Mouse (Mus musculus): ENCODE measurements around the gene Tmem163. TPM values are rescaled to one million over a fixed set of nuclear protein-coding genes. Genes with fewer than 3 reads are reported as not detected.

Tmem163 gene
- polyA plus RNA-seq, 1 experiment from 2014 or later: 64.5 TPM

DNA sequence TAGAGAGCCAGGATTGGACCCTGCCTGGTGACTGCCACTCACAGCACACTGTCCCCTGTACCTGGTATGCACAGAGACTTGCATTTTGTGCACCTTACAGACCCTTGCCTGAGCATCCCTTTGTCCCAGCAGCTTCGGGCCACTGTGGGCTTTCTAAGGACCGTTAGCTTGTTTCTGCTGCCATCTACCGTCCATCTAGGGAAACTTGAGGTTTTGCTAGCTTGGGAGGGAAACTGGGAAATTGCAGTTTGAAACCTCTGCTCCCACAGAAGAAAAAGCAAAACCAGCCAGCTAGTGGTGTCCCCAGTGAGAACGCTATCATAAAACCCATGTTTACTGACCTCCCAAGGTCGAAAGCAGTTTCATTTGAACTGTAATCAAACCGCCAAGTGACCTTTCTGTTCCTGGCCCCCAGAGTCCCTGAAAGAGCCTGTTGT, 220.3 kb downstream of the Tmem163 start:
- ATAC-seq (ENCODE audit: low read depth): peak; percentile 91
- no peak overlapping the region for H3K4me3 ChIP-seq (ENCODE audit: low read depth, low read length)
- H3K4me2 ChIP-seq (ENCODE audit: low read depth, low read length): no peak overlapping the region
- H3K4me1 ChIP-seq (ENCODE audit: control insufficient read depth, insufficient read depth, low read length): peaks cover 4% of the 10 kb centered on the region; the same call in 1 of the 2 replicates
- no peaks in the 10 kb centered on the region for H3K27me3 ChIP-seq (ENCODE audit: control insufficient read depth, insufficient read depth, low read length)
- 5% methylated on average over 6 of the region's 6 CpGs for WGBS
- H3K36me3 ChIP-seq (ENCODE audit: control insufficient read depth, insufficient read depth, low read length): peaks cover 4% of the 10 kb centered on the region; the same call in 1 of the 2 replicates
- 0 out of 2 replicates have a peak overlapping the region, but pooled peaks have one; percentile 32 for H3K9ac ChIP-seq (replicated peaks; ENCODE audit: low read depth, low read length)
- H3K27ac ChIP-seq (ENCODE audit: low read depth, low read length): peak overlapping the region; percentile 66
- H3K9me3 ChIP-seq (ENCODE audit: control insufficient read depth, low read length): no peaks in the 10 kb centered on the region

GRCm38 (mm10) chr1:127453397-127453796, 226.0 kb downstream of the Tmem163 start:
- H3K9ac ChIP-seq (replicated peaks; ENCODE audit: low read depth, low read length): no peak overlapping the region
- no peak overlapping the region for H3K4me3 ChIP-seq (ENCODE audit: low read depth, low read length)
- H3K4me1 ChIP-seq (ENCODE audit: control insufficient read depth, insufficient read depth, low read length): no peaks in the 10 kb centered on the region
- H3K36me3 ChIP-seq (ENCODE audit: control insufficient read depth, insufficient read depth, low read length): no peaks in the 10 kb centered on the region
- no peaks in the 10 kb centered on the region for H3K9me3 ChIP-seq (ENCODE audit: control insufficient read depth, low read length)
- H3K4me2 ChIP-seq (ENCODE audit: low read depth, low read length): no peak overlapping the region
- no peak for ATAC-seq (ENCODE audit: low read depth)
- H3K27me3 ChIP-seq (ENCODE audit: control insufficient read depth, insufficient read depth, low read length): no peaks in the 10 kb centered on the region
- 93% methylated on average over 6 of the region's 6 CpGs for WGBS
- H3K27ac ChIP-seq (ENCODE audit: low read depth, low read length): no peak overlapping the region

DNA sequence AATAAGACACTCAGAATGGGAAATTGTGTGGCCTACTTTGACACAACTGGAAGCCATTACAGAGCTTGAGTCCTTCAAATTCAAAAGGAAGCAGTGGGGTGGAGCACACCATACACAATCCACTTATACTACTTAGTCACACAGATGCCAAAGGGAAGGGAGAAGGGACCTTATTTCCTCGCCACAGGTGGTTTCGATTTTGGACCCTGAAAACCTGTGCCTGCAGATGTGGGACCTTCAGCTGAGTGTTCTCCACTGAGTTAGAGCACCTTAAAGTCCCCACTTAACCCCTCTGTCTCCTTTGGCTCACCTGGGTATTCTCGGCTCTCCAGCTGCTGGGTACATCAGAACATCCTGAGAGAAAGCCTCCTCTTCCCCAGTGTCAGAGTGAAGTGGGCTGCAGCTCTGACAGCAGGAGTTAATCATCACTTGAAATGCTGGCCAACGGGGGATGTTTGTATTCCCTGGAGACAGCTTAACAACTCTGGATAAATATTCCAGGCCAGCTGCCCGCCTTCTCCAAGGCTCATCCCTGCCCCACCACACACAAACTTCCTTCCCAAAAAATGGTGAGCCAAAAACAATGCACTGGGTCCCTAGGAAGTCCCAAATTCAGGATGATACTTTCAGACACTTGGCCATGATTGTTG, 234.4 kb downstream of the Tmem163 start:
- H3K9ac ChIP-seq (replicated peaks; ENCODE audit: low read depth, low read length): no peak overlapping the region
- ATAC-seq (ENCODE audit: low read depth): no peak
- H3K27me3 ChIP-seq (ENCODE audit: control insufficient read depth, insufficient read depth, low read length): no peaks in the 10 kb centered on the region
- H3K36me3 ChIP-seq (ENCODE audit: control insufficient read depth, insufficient read depth, low read length): no peaks in the 10 kb centered on the region
- no peak overlapping the region for H3K27ac ChIP-seq (ENCODE audit: low read depth, low read length)
- H3K9me3 ChIP-seq (ENCODE audit: control insufficient read depth, low read length): no peaks in the 10 kb centered on the region
- peaks cover 6% of the 10 kb centered on the region; the same call in 1 of the 2 replicates for H3K4me1 ChIP-seq (ENCODE audit: control insufficient read depth, insufficient read depth, low read length)
- no peak overlapping the region for H3K4me3 ChIP-seq (ENCODE audit: low read depth, low read length)
- no peak overlapping the region for H3K4me2 ChIP-seq (ENCODE audit: low read depth, low read length)
- WGBS: 53% methylated on average over 5 of the region's 5 CpGs

DNA sequence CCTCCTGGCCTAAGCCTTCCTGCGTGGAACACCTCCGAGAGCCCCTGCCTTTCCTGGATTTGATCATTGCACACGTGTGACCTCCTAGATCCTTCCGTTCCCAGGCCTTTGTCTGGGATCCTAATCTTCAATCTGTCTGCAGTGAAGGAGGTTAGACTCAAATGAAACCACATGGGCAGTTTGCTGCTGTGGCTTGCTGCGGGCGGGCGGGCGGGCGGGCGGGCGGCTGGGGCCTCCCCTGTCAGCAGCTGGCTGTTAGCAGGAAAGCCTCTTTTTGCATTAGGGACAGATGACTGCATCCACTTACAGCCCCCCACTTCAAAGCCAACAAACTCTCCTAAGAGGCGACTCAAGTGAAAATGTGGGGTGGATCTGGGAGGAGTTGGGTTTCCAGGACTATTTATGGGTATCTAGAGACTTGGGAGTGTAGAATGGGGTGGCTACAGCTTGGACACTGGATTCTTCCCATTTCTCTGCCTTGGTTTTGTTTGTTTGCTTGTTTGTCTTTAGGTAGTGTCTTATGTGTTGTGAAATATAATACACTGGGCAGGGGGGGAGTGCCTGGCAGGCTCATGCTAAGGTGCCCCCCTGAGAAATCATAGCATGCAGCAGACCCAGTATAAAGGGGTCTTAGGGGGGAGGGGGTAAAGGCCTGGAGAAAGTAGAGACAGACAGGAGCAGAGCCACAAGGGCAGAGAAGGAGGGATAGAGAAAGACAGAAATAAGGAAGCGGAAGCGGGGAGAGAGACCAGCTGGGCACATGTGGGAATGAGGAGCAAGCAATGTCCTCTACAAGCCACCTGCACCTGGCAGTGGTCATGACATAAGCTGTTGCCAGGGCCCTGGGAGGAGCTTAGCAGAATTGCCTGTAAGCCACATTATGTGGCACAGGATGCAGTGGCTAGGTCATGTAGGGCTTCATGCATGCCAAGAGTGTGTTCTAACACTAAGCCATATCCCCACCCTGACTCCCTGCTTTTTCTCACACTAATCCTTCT, 236.2 kb downstream of the Tmem163 start:
- H3K9ac ChIP-seq (replicated peaks; ENCODE audit: low read depth, low read length): no peak overlapping the region
- no peak overlapping the region for H3K4me3 ChIP-seq (ENCODE audit: low read depth, low read length)
- 28% methylated on average over 14 of the region's 14 CpGs for WGBS
- peak; percentile 38; the same call in 1 of the 2 replicates for ATAC-seq (ENCODE audit: low read depth)
- 0 out of 2 replicates have a peak overlapping the region, but pooled peaks have one; percentile 18 for H3K27ac ChIP-seq (ENCODE audit: low read depth, low read length)
- H3K36me3 ChIP-seq (ENCODE audit: control insufficient read depth, insufficient read depth, low read length): no peaks in the 10 kb centered on the region
- no peaks in the 10 kb centered on the region for H3K9me3 ChIP-seq (ENCODE audit: control insufficient read depth, low read length)
- no peaks in the 10 kb centered on the region for H3K27me3 ChIP-seq (ENCODE audit: control insufficient read depth, insufficient read depth, low read length)
- H3K4me1 ChIP-seq (ENCODE audit: control insufficient read depth, insufficient read depth, low read length): peaks cover 6% of the 10 kb centered on the region; the same call in 1 of the 2 replicates
- H3K4me2 ChIP-seq (ENCODE audit: low read depth, low read length): no peak overlapping the region

DNA sequence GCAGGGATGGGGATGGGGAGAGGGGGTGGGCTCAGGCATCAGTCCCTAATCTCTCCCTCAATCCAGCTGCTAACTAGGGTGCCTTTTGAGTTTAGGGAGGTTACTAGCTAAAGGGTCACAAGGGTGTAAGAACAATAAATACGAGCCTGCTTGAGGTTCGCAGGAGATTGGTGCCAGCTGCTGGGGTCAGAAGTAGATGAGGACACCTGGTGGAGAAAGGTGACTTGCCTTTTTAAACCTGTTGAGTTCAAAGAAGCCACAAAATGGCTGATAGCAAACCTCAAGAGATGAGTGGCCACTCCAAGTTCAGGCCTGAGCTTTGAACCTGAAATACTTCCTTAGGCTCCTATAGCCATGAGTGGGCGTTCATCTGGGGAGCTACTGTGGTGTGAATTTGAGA, 237.6 kb downstream of the Tmem163 start:
- Histone ChIP-seq H3K4me2 (ENCODE audit: low read depth, low read length) (no peak overlapping the region), H3K9me3 (ENCODE audit: control insufficient read depth, low read length) (no peaks in the 10 kb centered on the region), H3K9ac (replicated peaks; ENCODE audit: low read depth, low read length) (no peak overlapping the region), H3K27me3 (ENCODE audit: control insufficient read depth, insufficient read depth, low read length) (no peaks in the 10 kb centered on the region), H3K36me3 (ENCODE audit: control insufficient read depth, insufficient read depth, low read length) (no peaks in the 10 kb centered on the region), H3K4me3 (ENCODE audit: low read depth, low read length) (no peak overlapping the region), H3K27ac (ENCODE audit: low read depth, low read length) (no peak overlapping the region), H3K4me1 (ENCODE audit: control insufficient read depth, insufficient read depth, low read length) (peaks cover 6% of the 10 kb centered on the region; the same call in 1 of the 2 replicates)
- 61% methylated on average over 3 of the region's 3 CpGs for WGBS
- no peak for ATAC-seq (ENCODE audit: low read depth)

DNA sequence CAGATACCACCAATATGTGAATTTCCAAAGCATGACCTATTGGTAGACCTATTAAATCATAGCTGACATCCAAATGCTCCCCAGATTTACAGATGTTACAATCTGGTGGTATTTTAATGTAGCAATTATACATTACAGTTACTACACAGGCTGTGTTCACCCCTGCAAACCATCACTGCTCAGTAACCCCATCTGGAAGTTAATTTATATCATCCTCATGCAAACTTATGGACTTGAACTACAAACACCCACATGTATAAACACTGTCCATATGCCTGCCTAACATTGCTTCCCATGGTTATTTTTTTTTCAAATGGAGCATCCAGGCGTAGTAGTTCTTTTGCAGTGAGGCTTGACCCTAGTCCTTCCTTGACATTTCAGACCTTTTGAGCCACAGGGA, 238.3 kb downstream of the Tmem163 start:
- WGBS: 78% methylated on average over 1 of the region's 1 CpGs
- H3K4me1 ChIP-seq (ENCODE audit: control insufficient read depth, insufficient read depth, low read length): peaks cover 6% of the 10 kb centered on the region; the same call in 1 of the 2 replicates
- no peak overlapping the region for H3K9ac ChIP-seq (replicated peaks; ENCODE audit: low read depth, low read length)
- no peaks in the 10 kb centered on the region for H3K9me3 ChIP-seq (ENCODE audit: control insufficient read depth, low read length)
- no peak overlapping the region for H3K4me3 ChIP-seq (ENCODE audit: low read depth, low read length)
- no peak overlapping the region for H3K4me2 ChIP-seq (ENCODE audit: low read depth, low read length)
- H3K27ac ChIP-seq (ENCODE audit: low read depth, low read length): no peak overlapping the region
- 0 out of 2 replicates have a peak, but pooled peaks have one; percentile 15 for ATAC-seq (ENCODE audit: low read depth)
- H3K36me3 ChIP-seq (ENCODE audit: control insufficient read depth, insufficient read depth, low read length): no peaks in the 10 kb centered on the region
- no peaks in the 10 kb centered on the region for H3K27me3 ChIP-seq (ENCODE audit: control insufficient read depth, insufficient read depth, low read length)

GRCm38 (mm10) chr1:127439452-127439891, 239.9 kb downstream of the Tmem163 start:
- no peak overlapping the region for H3K4me3 ChIP-seq (ENCODE audit: low read depth, low read length)
- no peaks in the 10 kb centered on the region for H3K27me3 ChIP-seq (ENCODE audit: control insufficient read depth, insufficient read depth, low read length)
- no peak overlapping the region for H3K4me2 ChIP-seq (ENCODE audit: low read depth, low read length)
- no peaks in the 10 kb centered on the region for H3K36me3 ChIP-seq (ENCODE audit: control insufficient read depth, insufficient read depth, low read length)
- H3K9me3 ChIP-seq (ENCODE audit: control insufficient read depth, low read length): no peaks in the 10 kb centered on the region
- 81% methylated on average over 9 of the region's 9 CpGs for WGBS
- peaks cover 4% of the 10 kb centered on the region; the same call in 1 of the 2 replicates for H3K4me1 ChIP-seq (ENCODE audit: control insufficient read depth, insufficient read depth, low read length)
- ATAC-seq (ENCODE audit: low read depth): no peak
- no peak overlapping the region for H3K27ac ChIP-seq (ENCODE audit: low read depth, low read length)
- H3K9ac ChIP-seq (replicated peaks; ENCODE audit: low read depth, low read length): no peak overlapping the region

- no peak overlapping the region for H3K27ac ChIP-seq (ENCODE audit: low read depth, low read length)
- H3K36me3 ChIP-seq (ENCODE audit: control insufficient read depth, insufficient read depth, low read length): no peaks in the 10 kb centered on the region
- WGBS: 73% methylated on average over 6 of the region's 6 CpGs
- no peak for ATAC-seq (ENCODE audit: low read depth)
- H3K4me2 ChIP-seq (ENCODE audit: low read depth, low read length): no peak overlapping the region
- H3K9ac ChIP-seq (replicated peaks; ENCODE audit: low read depth, low read length): no peak overlapping the region
- H3K4me1 ChIP-seq (ENCODE audit: control insufficient read depth, insufficient read depth, low read length): no peaks in the 10 kb centered on the region
- no peak overlapping the region for H3K4me3 ChIP-seq (ENCODE audit: low read depth, low read length)
- no peaks in the 10 kb centered on the region for H3K27me3 ChIP-seq (ENCODE audit: control insufficient read depth, insufficient read depth, low read length)
- no peaks in the 10 kb centered on the region for H3K9me3 ChIP-seq (ENCODE audit: control insufficient read depth, low read length)
Measured at GRCm38 (mm10) chr1:127437091-127437490, 242.3 kb downstream of the Tmem163 start.
